Mouse (Mus musculus): ENCODE measurements around the gene Rpl13. TPM values are rescaled to one million over a fixed set of nuclear protein-coding genes. Genes with fewer than 3 reads are reported as not detected.
A peak's percentile ranks its signal among the peaks of the same experiment; 100 is the strongest.
"Not testable (repeated sequence)": the region's sequence is repeated elsewhere in the genome, so short reads cannot be mapped to it uniquely, and the experiment has no call there.

Rpl13 gene
- polyA plus RNA-seq, 1 experiment from 2014 or later: 1,906 TPM

GRCm38 (mm10) chr8:123082993-123083392 is 19.2 kb upstream of the Rpl13 start:
- WGBS: 88% methylated on average over 6 of the region's 6 CpGs
- no peak overlapping the region for H3K4me2 ChIP-seq (ENCODE audit: low read length)
- no peaks in the 10 kb centered on the region for H3K27me3 ChIP-seq (replicated peaks; ENCODE audit: control insufficient read depth, insufficient read depth, low read length)
- peaks cover 97% of the 10 kb centered on the region for H3K36me3 ChIP-seq (ENCODE audit: control insufficient read depth, insufficient read depth, low read length)
- no peaks in the 10 kb centered on the region for H3K9me3 ChIP-seq (ENCODE audit: control insufficient read depth, low read length)
- no peak overlapping the region for H3K4me3 ChIP-seq (ENCODE audit: low read depth, low read length)
- ATAC-seq (replicated peaks; ENCODE audit: low FRiP score, low TSS enrichment, low read depth): no peak
- no peak overlapping the region for H3K9ac ChIP-seq (ENCODE audit: low read length)
- no peak for DNase-seq (ENCODE audit: low spot score)
- H3K4me1 ChIP-seq (replicated peaks; ENCODE audit: control insufficient read depth, insufficient read depth, low read length): no peaks in the 10 kb centered on the region
- H3K27ac ChIP-seq (ENCODE audit: low read depth): no peak overlapping the region

- ATAC-seq (replicated peaks; ENCODE audit: low FRiP score, low TSS enrichment, low read depth) (no peak), DNase-seq (ENCODE audit: low spot score) (no peak)
- no peak overlapping the region for H3K4me2 ChIP-seq (ENCODE audit: low read length)
- no peaks in the 10 kb centered on the region for H3K4me1 ChIP-seq (replicated peaks; ENCODE audit: control insufficient read depth, insufficient read depth, low read length)
- H3K36me3 ChIP-seq (ENCODE audit: control insufficient read depth, insufficient read depth, low read length): peaks cover 98% of the 10 kb centered on the region
- WGBS: 93% methylated on average over 12 of the region's 12 CpGs
- no peaks in the 10 kb centered on the region for H3K9me3 ChIP-seq (ENCODE audit: control insufficient read depth, low read length)
- no peaks in the 10 kb centered on the region for H3K27me3 ChIP-seq (replicated peaks; ENCODE audit: control insufficient read depth, insufficient read depth, low read length)
- no peak overlapping the region for H3K9ac ChIP-seq (ENCODE audit: low read length)
- no peak overlapping the region for H3K4me3 ChIP-seq (ENCODE audit: low read depth, low read length)
- no peak overlapping the region for H3K27ac ChIP-seq (ENCODE audit: low read depth)
Measured at GRCm38 (mm10) chr8:123083610-123084009, 18.5 kb upstream of the Rpl13 start.

GRCm38 (mm10) chr8:123087289-123087688 is 14.9 kb upstream of the Rpl13 start:
- peaks cover 98% of the 10 kb centered on the region for H3K36me3 ChIP-seq (ENCODE audit: control insufficient read depth, insufficient read depth, low read length)
- no peak overlapping the region for H3K27ac ChIP-seq (ENCODE audit: low read depth)
- H3K4me1 ChIP-seq (replicated peaks; ENCODE audit: control insufficient read depth, insufficient read depth, low read length): no peaks in the 10 kb centered on the region
- 84% methylated on average over 9 of the region's 9 CpGs for WGBS
- H3K4me2 ChIP-seq (ENCODE audit: low read length): no peak overlapping the region
- DNase-seq (ENCODE audit: low spot score): no peak
- H3K27me3 ChIP-seq (replicated peaks; ENCODE audit: control insufficient read depth, insufficient read depth, low read length): no peaks in the 10 kb centered on the region
- no peak overlapping the region for H3K4me3 ChIP-seq (ENCODE audit: low read depth, low read length)
- no peaks in the 10 kb centered on the region for H3K9me3 ChIP-seq (ENCODE audit: control insufficient read depth, low read length)
- ATAC-seq (replicated peaks; ENCODE audit: low FRiP score, low TSS enrichment, low read depth): no peak
- no peak overlapping the region for H3K9ac ChIP-seq (ENCODE audit: low read length)

- H3K36me3 ChIP-seq (ENCODE audit: control insufficient read depth, insufficient read depth, low read length): peaks cover 44% of the 10 kb centered on the region
- H3K4me3 ChIP-seq (ENCODE audit: low read depth, low read length): no peak overlapping the region
- H3K27me3 ChIP-seq (replicated peaks; ENCODE audit: control insufficient read depth, insufficient read depth, low read length): no peaks in the 10 kb centered on the region
- no peaks in the 10 kb centered on the region for H3K4me1 ChIP-seq (replicated peaks; ENCODE audit: control insufficient read depth, insufficient read depth, low read length)
- no peak overlapping the region for H3K27ac ChIP-seq (ENCODE audit: low read depth)
- DNase-seq (ENCODE audit: low spot score) (no peak), ATAC-seq (replicated peaks; ENCODE audit: low FRiP score, low TSS enrichment, low read depth) (no peak)
- H3K9me3 ChIP-seq (ENCODE audit: control insufficient read depth, low read length): no peaks in the 10 kb centered on the region
- no peak overlapping the region for H3K4me2 ChIP-seq (ENCODE audit: low read length)
- H3K9ac ChIP-seq (ENCODE audit: low read length): no peak overlapping the region
- WGBS: 88% methylated on average over 11 of the region's 11 CpGs
Measured at GRCm38 (mm10) chr8:123097216-123097615, 4.9 kb upstream of the Rpl13 start.

- H3K27me3 ChIP-seq (replicated peaks; ENCODE audit: control insufficient read depth, insufficient read depth, low read length): no peaks in the 10 kb centered on the region
- H3K9ac ChIP-seq (ENCODE audit: low read length): no peak overlapping the region
- no peak for ATAC-seq (replicated peaks; ENCODE audit: low FRiP score, low TSS enrichment, low read depth)
- no peak overlapping the region for H3K4me2 ChIP-seq (ENCODE audit: low read length)
- no peak for DNase-seq (ENCODE audit: low spot score)
- peaks cover 41% of the 10 kb centered on the region for H3K36me3 ChIP-seq (ENCODE audit: control insufficient read depth, insufficient read depth, low read length)
- H3K27ac ChIP-seq (ENCODE audit: low read depth): no peak overlapping the region
- no peaks in the 10 kb centered on the region for H3K4me1 ChIP-seq (replicated peaks; ENCODE audit: control insufficient read depth, insufficient read depth, low read length)
- H3K9me3 ChIP-seq (ENCODE audit: control insufficient read depth, low read length): no peaks in the 10 kb centered on the region
- WGBS: 78% methylated on average over 12 of the region's 12 CpGs
- H3K4me3 ChIP-seq (ENCODE audit: low read depth, low read length): no peak overlapping the region
Measured at GRCm38 (mm10) chr8:123097786-123098584, 4.2 kb upstream of the Rpl13 start.

- Histone ChIP-seq H3K4me1 (replicated peaks; ENCODE audit: control insufficient read depth, insufficient read depth, low read length) (peaks cover 8% of the 10 kb centered on the region), H3K9ac (ENCODE audit: low read length) (no peak overlapping the region), H3K36me3 (ENCODE audit: control insufficient read depth, insufficient read depth, low read length) (peaks cover 40% of the 10 kb centered on the region), H3K4me3 (ENCODE audit: low read depth, low read length) (no peak overlapping the region), H3K9me3 (ENCODE audit: control insufficient read depth, low read length) (no peaks in the 10 kb centered on the region), H3K4me2 (ENCODE audit: low read length) (no peak overlapping the region), H3K27ac (ENCODE audit: low read depth) (no peak overlapping the region), H3K27me3 (replicated peaks; ENCODE audit: control insufficient read depth, insufficient read depth, low read length) (no peaks in the 10 kb centered on the region)
- WGBS: 56% methylated on average over 8 of the region's 8 CpGs
- no peak for DNase-seq (ENCODE audit: low spot score)
- ATAC-seq (replicated peaks; ENCODE audit: low FRiP score, low TSS enrichment, low read depth): no peak
Measured at GRCm38 (mm10) chr8:123100288-123100687, 1.9 kb upstream of the Rpl13 start.

- no peaks in the 10 kb centered on the region for H3K9me3 ChIP-seq (ENCODE audit: control insufficient read depth, low read length)
- WGBS: 74% methylated on average over 4 of the region's 4 CpGs
- H3K27me3 ChIP-seq (replicated peaks; ENCODE audit: control insufficient read depth, insufficient read depth, low read length): no peaks in the 10 kb centered on the region
- H3K27ac ChIP-seq (ENCODE audit: low read depth): no peak overlapping the region
- no peak for DNase-seq (ENCODE audit: low spot score)
- H3K4me3 ChIP-seq (ENCODE audit: low read depth, low read length): no peak overlapping the region
- H3K4me1 ChIP-seq (replicated peaks; ENCODE audit: control insufficient read depth, insufficient read depth, low read length): peaks cover 8% of the 10 kb centered on the region
- H3K9ac ChIP-seq (ENCODE audit: low read length): peak overlapping the region; percentile 99; the same call in 1 of the 2 replicates
- no peak for ATAC-seq (replicated peaks; ENCODE audit: low FRiP score, low TSS enrichment, low read depth)
- peaks cover 41% of the 10 kb centered on the region for H3K36me3 ChIP-seq (ENCODE audit: control insufficient read depth, insufficient read depth, low read length)
- H3K4me2 ChIP-seq (ENCODE audit: low read length): peak overlapping the region; percentile 94
Measured at GRCm38 (mm10) chr8:123101244-123101643, 906 bp upstream of the Rpl13 start.

GRCm38 (mm10) chr8:123102855-123103254 is 705 bp downstream of the Rpl13 start:
- WGBS: 1% methylated on average over 25 of the region's 26 CpGs
- not testable (repeated sequence) for H3K27me3 ChIP-seq (replicated peaks; ENCODE audit: control insufficient read depth, insufficient read depth, low read length); DNase-seq (ENCODE audit: low spot score); H3K9me3 ChIP-seq (ENCODE audit: control insufficient read depth, low read length); H3K4me1 ChIP-seq (replicated peaks; ENCODE audit: control insufficient read depth, insufficient read depth, low read length); ATAC-seq (replicated peaks; ENCODE audit: low FRiP score, low TSS enrichment, low read depth)
- H3K4me2 ChIP-seq (ENCODE audit: low read length): peak overlapping the region; percentile 91
- H3K27ac ChIP-seq (ENCODE audit: low read depth): peak overlapping the region; percentile 89
- peaks cover 36% of the 10 kb centered on the region for H3K36me3 ChIP-seq (ENCODE audit: control insufficient read depth, insufficient read depth, low read length)
- peak overlapping the region; percentile 99 for H3K9ac ChIP-seq (ENCODE audit: low read length)
- peak overlapping the region; percentile 85 for H3K4me3 ChIP-seq (ENCODE audit: low read depth, low read length)

GRCm38 (mm10) chr8:123103285-123103684 is 1.1 kb downstream of the Rpl13 start:
- WGBS: 17% methylated on average over 14 of the region's 15 CpGs
- Histone ChIP-seq H3K27me3 (replicated peaks; ENCODE audit: control insufficient read depth, insufficient read depth, low read length) (no peaks in the 10 kb centered on the region), H3K27ac (ENCODE audit: low read depth) (peak overlapping the region; percentile 89; the same call in 1 of the 2 replicates), H3K4me1 (replicated peaks; ENCODE audit: control insufficient read depth, insufficient read depth, low read length) (peaks cover 8% of the 10 kb centered on the region), H3K9me3 (ENCODE audit: control insufficient read depth, low read length) (no peaks in the 10 kb centered on the region), H3K36me3 (ENCODE audit: control insufficient read depth, insufficient read depth, low read length) (peaks cover 32% of the 10 kb centered on the region), H3K9ac (ENCODE audit: low read length) (peak overlapping the region; percentile 99), H3K4me3 (ENCODE audit: low read depth, low read length) (peak overlapping the region; percentile 85), H3K4me2 (ENCODE audit: low read length) (peak overlapping the region; percentile 91)
- no peak for DNase-seq (ENCODE audit: low spot score)
- no peak for ATAC-seq (replicated peaks; ENCODE audit: low FRiP score, low TSS enrichment, low read depth)

Measured in intestine, embryonic 14.5 days (tissue).